Mouse (Mus musculus) embryonic fibroblast, embryonic 13.5 days (primary cell): ENCODE measurements around the gene Aldh3b3. TPM values are rescaled to one million over a fixed set of nuclear protein-coding genes. Genes with fewer than 3 reads are reported as not detected.

Experiments used
- H3K27ac ChIP-seq: 2 replicates; pipeline ENCODE4 v1.5.1; 2012; ENCODE audit warnings: low read length, control low read depth, inconsistent platforms; ENCODE audit not compliant: insufficient read depth
- H3K4me1 ChIP-seq: 2 replicates; pipeline ENCODE4 v1.6.1; 2011; ENCODE audit warnings: low read length; ENCODE audit not compliant: control insufficient read depth, insufficient read depth
- H3K4me3 ChIP-seq: 2 replicates; pipeline ENCODE4 v1.5.1; 2011; ENCODE audit warnings: mild to moderate bottlenecking, control low read depth, low read length; ENCODE audit not compliant: insufficient read depth
- CTCF ChIP-seq: IDR thresholded peaks from 2 replicates; pipeline ENCODE4 v1.5.1; 2011; ENCODE audit warnings: mild to moderate bottlenecking, control low read depth, low read length, moderate library complexity, borderline replicate concordance; ENCODE audit not compliant: insufficient read depth
- POLR2A ChIP-seq: IDR thresholded peaks from 2 replicates; pipeline ENCODE4 v1.6.1; 2011; ENCODE audit warnings: low read depth, mild to moderate bottlenecking, control low read depth, low read length, moderate library complexity
- polyA plus RNA-seq: library from polyadenylated mRNA; stranded (reverse); fragments of >200 nt; gene quantifications from 2 replicates; pipeline ENCODE4 v1.2.4, GENCODE M21; 2011; ENCODE audit warnings: low read depth; ENCODE audit not compliant: missing spikeins, insufficient read length

Gene Aldh3b3
- polyA plus RNA-seq, 1 experiment = not detected

- TF ChIP-seq CTCF (no peak), POLR2A (no peak)
- Histone ChIP-seq H3K27ac (no peak overlapping the region), H3K4me1 (peaks cover 8% of the 10 kb centered on the region; the same call in 1 of the 2 replicates), H3K4me3 (no peak overlapping the region)
Measured at GRCm38 (mm10) chr19:3924190-3924589, 34.3 kb upstream of the Aldh3b3 start.

DNA sequence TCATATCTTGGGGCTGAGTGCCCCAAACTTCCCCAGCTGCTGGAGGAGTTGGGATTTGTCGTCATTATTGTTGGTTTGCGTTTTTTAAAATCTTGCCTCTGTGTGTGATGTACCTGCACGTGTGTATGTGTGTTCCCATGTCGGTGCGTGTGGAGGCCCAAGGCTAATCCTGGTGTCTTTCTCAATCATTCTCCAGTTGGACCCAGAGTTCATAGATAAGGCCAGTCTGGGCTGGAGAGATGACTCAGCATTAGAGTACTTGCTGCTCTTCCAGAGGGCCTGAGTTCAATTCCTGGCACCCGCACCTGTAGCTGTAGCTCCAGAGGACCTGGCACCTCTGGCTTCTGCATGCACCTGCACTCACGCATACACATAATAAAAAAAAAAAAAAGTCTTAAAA, 33.6 kb upstream of the Aldh3b3 start:
- H3K27ac ChIP-seq = no peak overlapping the region
- H3K4me1 ChIP-seq = peaks cover 14% of the 10 kb centered on the region
- no peak for TF ChIP-seq CTCF
- TF ChIP-seq POLR2A = no peak
- no peak overlapping the region for H3K4me3 ChIP-seq

GRCm38 (mm10) chr19:3925859-3926258, 32.6 kb upstream of the Aldh3b3 start:
- TF ChIP-seq CTCF (no peak), POLR2A (no peak)
- Histone ChIP-seq H3K4me3 (no peak overlapping the region), H3K4me1 (peaks cover 19% of the 10 kb centered on the region), H3K27ac (no peak overlapping the region)

DNA sequence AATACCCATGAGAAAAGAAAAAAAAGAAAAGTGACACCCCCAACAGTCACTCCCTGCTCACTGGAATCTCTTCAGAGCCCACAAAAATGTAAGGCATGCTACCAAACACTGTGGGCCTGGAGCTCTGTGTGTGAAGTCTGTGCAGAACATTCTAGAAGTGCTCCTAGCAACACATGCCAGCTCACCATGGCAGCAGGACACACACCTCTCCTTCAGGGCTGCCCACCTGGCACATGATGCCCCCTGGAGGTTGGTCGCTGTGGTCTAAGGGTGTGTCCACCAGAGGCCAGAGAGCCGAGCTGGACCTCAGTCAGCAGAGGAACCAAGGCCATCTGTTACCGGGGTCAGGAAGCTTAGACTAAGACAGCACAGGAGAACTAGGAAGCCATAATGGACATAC, 32.2 kb upstream of the Aldh3b3 start:
- Histone ChIP-seq H3K4me3 (no peak overlapping the region), H3K4me1 (peaks cover 19% of the 10 kb centered on the region), H3K27ac (peak overlapping the region; percentile 27)
- TF ChIP-seq CTCF = peak; percentile 27; the same call in 1 of the 2 replicates
- 0 out of 2 replicates have a peak, but pooled peaks have one; percentile 26 for TF ChIP-seq POLR2A

- Histone ChIP-seq H3K27ac (peak overlapping the region; percentile 27), H3K4me1 (peaks cover 19% of the 10 kb centered on the region), H3K4me3 (no peak overlapping the region)
- no peak for TF ChIP-seq POLR2A
- no peak for TF ChIP-seq CTCF
Measured at GRCm38 (mm10) chr19:3926685-3927084, 31.8 kb upstream of the Aldh3b3 start.

DNA sequence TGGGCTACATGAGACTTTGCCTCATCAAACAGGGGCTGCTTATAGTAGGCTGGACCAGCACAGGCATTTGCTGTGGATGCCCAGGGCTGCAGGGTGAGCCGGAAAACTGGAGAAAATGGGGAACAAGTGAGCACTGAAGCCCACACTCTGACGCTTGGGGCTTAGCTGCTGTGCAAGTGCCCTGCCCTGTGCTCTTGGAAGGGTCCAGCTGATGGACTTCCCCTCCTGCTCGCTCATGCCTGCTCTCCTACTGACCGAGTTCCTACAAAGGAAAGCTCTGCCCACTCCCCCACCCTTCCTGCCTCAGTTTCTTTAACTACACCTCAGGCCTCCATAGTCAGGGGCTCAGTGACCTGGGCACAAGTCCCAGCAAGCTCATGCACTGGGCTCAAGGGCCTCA, 30.5 kb upstream of the Aldh3b3 start:
- Histone ChIP-seq H3K4me3 (no peak overlapping the region), H3K4me1 (peaks cover 19% of the 10 kb centered on the region), H3K27ac (no peak overlapping the region)
- no peak for TF ChIP-seq CTCF
- TF ChIP-seq POLR2A = no peak

DNA sequence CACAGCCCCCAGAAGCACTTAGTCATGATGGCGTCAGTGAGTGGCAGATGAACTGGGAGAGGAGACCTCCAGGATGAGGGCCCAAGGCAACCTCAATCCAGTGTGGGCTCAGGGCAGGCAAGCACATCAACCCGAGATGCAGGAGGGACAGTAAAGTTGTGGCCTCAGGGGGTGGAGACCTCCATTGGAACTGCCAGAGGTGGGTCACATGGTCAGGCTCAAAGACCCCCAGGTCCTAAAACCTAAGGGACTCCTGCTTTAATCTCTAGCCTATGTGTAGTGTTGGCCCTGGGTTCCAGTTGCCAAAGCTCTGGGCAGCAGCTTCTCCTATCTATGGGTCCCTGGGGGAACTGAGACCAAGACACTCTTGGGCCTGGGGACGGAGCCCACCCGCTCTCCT, 29.7 kb upstream of the Aldh3b3 start:
- Histone ChIP-seq H3K4me3 (no peak overlapping the region), H3K27ac (no peak overlapping the region), H3K4me1 (peaks cover 19% of the 10 kb centered on the region)
- TF ChIP-seq POLR2A = no peak
- no peak for TF ChIP-seq CTCF

DNA sequence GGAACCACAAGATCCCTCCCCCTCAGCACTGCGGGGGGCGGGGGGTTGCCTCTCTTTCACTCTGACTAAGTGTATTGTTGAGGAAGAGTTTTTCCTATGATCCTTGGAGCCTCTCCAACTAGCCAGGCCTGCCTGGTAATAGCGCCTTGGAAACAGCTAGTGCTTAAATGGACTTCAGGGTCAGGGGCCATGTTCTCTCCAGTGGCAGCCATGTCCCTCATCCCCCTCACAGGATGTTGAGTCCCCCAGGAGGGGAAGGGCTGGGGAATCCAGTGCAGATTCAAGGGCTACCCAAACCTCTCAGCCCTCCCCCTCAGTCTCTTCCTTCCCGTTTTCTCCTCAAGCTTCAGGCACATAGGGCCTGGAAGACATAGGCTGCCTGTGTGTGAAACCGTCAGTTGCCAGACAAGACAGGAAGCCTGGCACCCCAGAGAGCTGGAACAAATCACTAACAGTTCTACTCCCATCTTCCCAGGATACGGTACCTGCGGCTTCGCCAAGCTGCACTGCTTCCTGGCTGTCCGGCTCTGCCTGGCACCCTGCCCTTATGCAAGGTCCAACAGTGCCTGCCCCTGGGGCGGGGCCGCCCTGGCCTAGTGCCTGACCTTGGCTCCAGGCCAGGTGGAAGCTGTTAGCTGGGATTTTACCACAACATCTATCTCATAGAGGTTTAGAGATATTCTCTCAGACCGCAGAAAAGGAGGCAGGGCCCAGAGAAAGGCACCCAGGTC, 29.1 kb upstream of the Aldh3b3 start, which contains the start of gene Aldh3b1:
Gene Aldh3b1 (minus strand): TSS at position 598 of the 731 bp plus-strand sequence.
- H3K4me3 ChIP-seq = no peak within 1 kb of the TSS
- H3K27ac ChIP-seq = peak within 1 kb of the TSS; percentile 44
- no peak for TF ChIP-seq CTCF
- TF ChIP-seq POLR2A = no peak

DNA sequence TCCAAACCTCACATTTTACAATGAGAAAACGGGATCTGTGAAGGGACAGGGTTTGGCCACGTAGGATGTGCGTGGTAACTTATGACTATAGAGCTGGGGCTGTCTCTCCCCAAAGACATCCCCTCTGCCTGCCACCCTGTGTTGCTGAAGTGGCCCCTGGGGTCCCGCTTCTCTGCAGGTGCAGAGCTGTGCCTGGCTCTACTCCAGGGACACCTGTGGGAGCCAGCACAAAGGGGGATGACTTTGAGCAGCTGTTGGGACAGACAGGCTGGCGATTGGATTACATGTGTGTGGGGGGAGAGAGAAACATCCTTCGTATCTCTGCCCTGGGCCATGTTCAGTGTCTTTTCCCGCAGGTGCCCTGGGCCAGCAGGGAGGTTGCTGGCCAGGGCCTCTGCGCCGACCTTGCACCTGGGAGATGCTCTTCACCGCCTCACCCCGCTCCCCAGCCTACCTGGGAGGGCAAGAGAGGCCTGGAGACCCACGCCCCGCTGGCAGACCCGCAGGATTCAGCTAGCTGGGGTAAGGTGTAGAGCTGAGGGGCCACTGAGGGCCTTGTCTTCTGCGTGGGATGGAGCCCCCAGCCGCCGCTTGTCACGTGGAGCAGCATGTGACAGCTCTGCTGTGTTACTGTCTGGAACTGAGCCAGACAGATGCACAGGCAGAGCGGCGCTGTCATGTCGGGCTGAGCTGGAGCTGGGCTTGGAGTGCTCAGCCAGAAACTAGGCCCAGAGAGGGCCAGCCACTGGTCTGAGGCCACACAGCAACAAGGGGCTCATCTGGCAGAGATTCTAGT, 28.0 kb upstream of the Aldh3b3 start:
- H3K27ac ChIP-seq = peak overlapping the region; percentile 44; the same call in 1 of the 2 replicates
- TF ChIP-seq POLR2A (no peak), CTCF (no peak)

More for the DNA sequence above, 29.1 kb upstream of the Aldh3b3 start, which contains the start of gene Aldh3b1:
- H3K4me1 ChIP-seq = peaks cover 19% of the 10 kb centered on the region

More for the DNA sequence above, 28.0 kb upstream of the Aldh3b3 start:
- peaks cover 19% of the 10 kb centered on the region for H3K4me1 ChIP-seq
- no peak overlapping the region for H3K4me3 ChIP-seq
